Mouse (Mus musculus) kidney, embryonic 16.5 days (tissue): ENCODE results near the gene Ubxn2a. TPM values are rescaled to one million over a fixed set of nuclear protein-coding genes. Genes with fewer than 3 reads are reported as not detected.

Experiments
- ATAC-seq: fragments of 200-750 bp; cut with Nextera tagmentation; 2 replicates; pipeline ENCODE4 v1.8.0; 2017; ENCODE audit warnings: moderate TSS enrichment; ENCODE audit not compliant: low FRiP score, low TSS enrichment
- H3K27ac ChIP-seq: fragments of 300-500 bp; sonication (generic); 2 replicates; pipeline ENCODE4 v1.5.1; 2014; ENCODE audit warnings: low read length
- H3K27me3 ChIP-seq: fragments of 300-500 bp; sonication (generic); 2 replicates; pipeline ENCODE4 v1.6.1; 2014; ENCODE audit warnings: low read length, control low read depth, mixed read lengths; ENCODE audit not compliant: insufficient read depth
- H3K36me3 ChIP-seq: fragments of 300-500 bp; sonication (generic); 2 replicates; pipeline ENCODE4 v1.6.1; 2014; ENCODE audit warnings: low read length, control low read depth, mixed read lengths; ENCODE audit not compliant: insufficient read depth
- H3K4me1 ChIP-seq: fragments of 300-500 bp; sonication (generic); 2 replicates; pipeline ENCODE4 v1.6.1; 2014; ENCODE audit warnings: low read length, control low read depth, mixed read lengths; ENCODE audit not compliant: insufficient read depth
- H3K4me2 ChIP-seq: fragments of 300-500 bp; sonication (generic); replicated peaks from 2 replicates; pipeline ENCODE4 v1.6.1; 2014; ENCODE audit warnings: low read depth, low read length
- H3K4me3 ChIP-seq: fragments of 300-500 bp; sonication (generic); 2 replicates; pipeline ENCODE4 v1.5.1; 2014; ENCODE audit warnings: mild to moderate bottlenecking, low read length
- H3K9ac ChIP-seq: fragments of 300-500 bp; sonication (generic); replicated peaks from 2 replicates; pipeline ENCODE4 v1.6.1; 2014; ENCODE audit warnings: low read length
- H3K9me3 ChIP-seq: fragments of 300-500 bp; sonication (generic); 2 replicates; pipeline ENCODE4 v1.6.1; 2016; ENCODE audit warnings: low read length, control low read depth
- WGBS: fragments of 180-500 bp; shearing (Covaris S2); extraction: QIAGEN DNeasy Blood & Tissue Kit; methylation state at CpG from one replicate; pipeline ENCODE4 v1.1.7; 2014; 5-methylcytosine and 5-hydroxymethylcytosine counted together
- polyA plus RNA-seq: library from polyadenylated mRNA; unstranded; fragments of >200 nt; fragmentation: Nextera tagmentation; extraction: Ambion mirVana; gene quantifications from 2 replicates; pipeline ENCODE4 v1.2.1, GENCODE M21; 2015

Ubxn2a gene
- polyA plus RNA-seq, 1 experiment from 2014 or later: 26.3 TPM

DNA sequence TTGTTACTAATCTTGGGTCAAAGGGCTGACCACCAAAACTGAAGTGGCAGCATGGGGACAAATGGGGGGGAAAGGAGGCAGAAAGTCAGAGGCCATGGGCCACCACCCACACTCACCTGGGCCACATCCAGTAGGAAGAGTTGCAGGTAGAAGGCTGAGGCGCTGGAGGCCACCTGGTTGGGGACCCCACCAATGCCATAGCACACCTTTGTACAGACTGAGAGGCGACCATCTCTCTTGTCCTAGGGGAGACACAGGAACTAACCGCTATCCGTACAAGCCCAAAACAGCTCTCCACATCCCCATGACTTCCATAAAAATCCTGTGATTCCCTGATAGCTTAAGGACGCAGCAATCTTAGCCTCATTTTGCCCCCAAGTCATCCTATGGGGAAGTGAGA, 36.2 kb downstream of the Ubxn2a start:
- Histone ChIP-seq H3K4me1 (peaks cover 5% of the 10 kb centered on the region; the same call in 1 of the 2 replicates), H3K4me3 (no peak overlapping the region), H3K9me3 (no peaks in the 10 kb centered on the region), H3K4me2 (no peak overlapping the region), H3K36me3 (no peaks in the 10 kb centered on the region), H3K27me3 (peaks cover 10% of the 10 kb centered on the region; the same call in 1 of the 2 replicates), H3K27ac (no peak overlapping the region), H3K9ac (no peak overlapping the region)
- WGBS: 88% methylated on average over 5 of the region's 5 CpGs
- no peak for ATAC-seq

DNA sequence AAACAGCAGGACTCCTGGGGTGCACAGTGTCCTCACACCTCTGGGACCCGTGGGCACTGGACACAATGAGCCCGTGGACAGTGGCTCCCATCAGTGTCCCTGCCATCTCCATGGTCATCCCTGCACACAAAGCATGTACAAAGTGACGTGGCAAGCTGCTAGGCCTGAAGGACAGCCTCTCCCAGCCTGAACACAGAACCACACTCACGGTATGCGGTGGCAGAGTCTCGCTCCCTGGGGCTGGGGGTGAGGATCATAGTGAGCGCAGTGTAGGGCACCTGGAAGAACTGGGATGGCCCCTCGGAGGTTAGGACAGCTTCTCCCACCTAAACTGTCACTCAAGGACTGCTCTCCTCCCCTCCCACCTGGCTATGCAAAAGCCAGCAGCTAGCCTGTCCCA, 38.6 kb downstream of the Ubxn2a start:
- WGBS: 82% methylated on average over 8 of the region's 8 CpGs

DNA sequence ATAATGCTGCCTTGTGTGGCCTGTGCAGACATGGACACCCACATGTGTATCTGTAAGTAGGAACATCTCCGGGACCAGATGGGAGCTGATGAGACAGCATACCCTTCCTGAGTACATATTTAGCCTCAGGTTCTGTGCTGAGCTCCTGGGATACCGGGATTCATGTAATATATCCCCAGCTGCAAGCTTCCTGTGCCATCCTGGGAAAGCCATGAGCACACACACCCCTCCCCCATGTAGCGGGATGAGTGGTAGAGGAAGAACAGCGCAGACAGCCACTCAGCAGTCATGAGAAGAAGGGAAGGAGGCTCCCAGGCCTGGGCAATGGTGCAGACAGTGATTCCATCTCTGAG, 43.2 kb downstream of the Ubxn2a start:
- 71% methylated on average over 4 of the region's 4 CpGs for WGBS
- H3K9me3 ChIP-seq: 0 out of 2 replicates have a peak, but pooled peaks cover 3% of the 10 kb centered on the region
- H3K27ac ChIP-seq: 0 out of 2 replicates have a peak overlapping the region, but pooled peaks have one; percentile 39
- no peak for ATAC-seq
- no peak overlapping the region for H3K4me2 ChIP-seq
- H3K4me3 ChIP-seq: no peak overlapping the region
- no peaks in the 10 kb centered on the region for H3K36me3 ChIP-seq
- 0 out of 2 replicates have a peak overlapping the region, but pooled peaks have one; percentile 23 for H3K9ac ChIP-seq
- H3K4me1 ChIP-seq: peaks cover 15% of the 10 kb centered on the region
- H3K27me3 ChIP-seq: no peaks in the 10 kb centered on the region

More for the DNA sequence above, 38.6 kb downstream of the Ubxn2a start:
- H3K9me3 ChIP-seq: no peaks in the 10 kb centered on the region
- H3K27ac ChIP-seq: no peak overlapping the region
- no peak for ATAC-seq
- H3K9ac ChIP-seq: no peak overlapping the region
- H3K27me3 ChIP-seq: peaks cover 10% of the 10 kb centered on the region; the same call in 1 of the 2 replicates
- H3K4me1 ChIP-seq: peaks cover 11% of the 10 kb centered on the region
- H3K36me3 ChIP-seq: no peaks in the 10 kb centered on the region
- H3K4me2 ChIP-seq: no peak overlapping the region
- no peak overlapping the region for H3K4me3 ChIP-seq

DNA sequence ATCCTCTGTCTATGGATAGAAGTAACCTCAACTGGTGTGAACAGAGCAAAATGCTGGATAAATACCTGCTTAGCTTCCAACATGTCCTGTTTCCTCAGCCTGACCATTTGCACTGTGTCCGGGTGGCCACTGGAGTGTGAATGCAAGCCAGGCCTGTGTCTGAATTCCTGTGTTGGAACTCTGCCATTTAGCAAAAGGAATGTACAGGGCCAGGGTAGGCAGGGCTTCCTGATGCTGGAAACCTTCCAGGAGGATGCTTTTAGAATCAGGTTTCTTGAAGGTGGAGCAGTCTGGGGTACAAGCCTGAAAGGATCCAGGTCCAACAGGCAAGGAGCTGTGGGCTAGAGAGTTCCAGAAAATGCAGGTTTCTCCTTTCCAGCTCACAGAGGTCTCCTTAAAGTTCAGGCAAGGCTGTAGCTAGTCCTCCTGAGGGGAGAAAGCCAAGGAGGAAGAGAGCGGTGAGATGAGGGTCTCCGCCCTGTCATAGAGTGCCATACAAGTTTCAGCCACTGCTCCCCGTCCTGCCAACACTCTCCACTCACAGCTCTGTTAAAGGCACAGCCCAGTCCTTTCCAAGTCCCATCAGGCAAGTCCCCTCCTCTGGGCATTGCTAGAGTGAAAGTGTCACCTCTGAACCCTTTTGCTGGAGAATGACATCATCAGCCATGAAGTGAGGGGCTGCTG, 43.7 kb downstream of the Ubxn2a start:
- Histone ChIP-seq H3K4me3 (no peak overlapping the region), H3K4me2 (no peak overlapping the region), H3K36me3 (no peaks in the 10 kb centered on the region), H3K27me3 (no peaks in the 10 kb centered on the region), H3K9ac (0 out of 2 replicates have a peak overlapping the region, but pooled peaks have one; percentile 23), H3K4me1 (peaks cover 15% of the 10 kb centered on the region), H3K9me3 (0 out of 2 replicates have a peak, but pooled peaks cover 3% of the 10 kb centered on the region), H3K27ac (0 out of 2 replicates have a peak overlapping the region, but pooled peaks have one; percentile 39)
- ATAC-seq: peak; percentile 89
- WGBS: 47% methylated on average over 4 of the region's 4 CpGs

DNA sequence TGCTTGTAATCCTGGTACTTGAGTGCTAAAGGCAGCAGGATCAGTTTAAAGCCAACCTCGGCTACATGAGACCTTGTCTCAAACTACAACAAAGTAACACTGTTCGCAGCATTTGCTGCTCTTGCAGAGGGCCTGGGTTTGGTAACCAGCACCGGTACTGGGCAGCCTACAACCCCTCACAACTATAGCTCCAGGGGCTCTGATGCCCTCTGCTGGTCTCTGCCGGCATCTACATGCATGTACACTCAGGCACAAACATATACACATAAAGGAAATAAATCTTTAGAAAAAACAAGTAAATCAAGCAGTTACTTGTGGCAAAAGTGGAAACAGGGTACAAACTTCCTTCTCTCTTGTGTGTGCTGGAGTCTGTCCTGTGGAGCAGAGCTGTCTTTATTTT, 44.8 kb downstream of the Ubxn2a start:
- Histone ChIP-seq H3K36me3 (0 out of 2 replicates have a peak, but pooled peaks cover 4% of the 10 kb centered on the region), H3K4me2 (no peak overlapping the region), H3K27ac (no peak overlapping the region), H3K4me1 (peaks cover 15% of the 10 kb centered on the region), H3K9ac (no peak overlapping the region), H3K27me3 (no peaks in the 10 kb centered on the region), H3K4me3 (no peak overlapping the region), H3K9me3 (0 out of 2 replicates have a peak, but pooled peaks cover 3% of the 10 kb centered on the region)
- ATAC-seq: no peak
- 89% methylated on average over 4 of the region's 4 CpGs for WGBS

- Histone ChIP-seq H3K4me2 (no peak overlapping the region), H3K9me3 (0 out of 2 replicates have a peak, but pooled peaks cover 3% of the 10 kb centered on the region), H3K9ac (no peak overlapping the region), H3K4me3 (no peak overlapping the region), H3K27me3 (no peaks in the 10 kb centered on the region), H3K27ac (no peak overlapping the region), H3K36me3 (peaks cover 12% of the 10 kb centered on the region), H3K4me1 (peaks cover 12% of the 10 kb centered on the region)
- 45% methylated on average over 11 of the region's 11 CpGs for WGBS
- no peak for ATAC-seq
These were observed 48.1 kb downstream of the Ubxn2a start for GRCm38 (mm10) chr12:4859241-4859914.

GRCm38 (mm10) chr12:4856834-4857233, 50.7 kb downstream of the Ubxn2a start:
- ATAC-seq: no peak
- H3K27ac ChIP-seq: no peak overlapping the region
- H3K9ac ChIP-seq: no peak overlapping the region
- no peaks in the 10 kb centered on the region for H3K27me3 ChIP-seq
- H3K36me3 ChIP-seq: peaks cover 18% of the 10 kb centered on the region
- H3K4me2 ChIP-seq: no peak overlapping the region
- WGBS: 91% methylated on average over 2 of the region's 2 CpGs
- no peaks in the 10 kb centered on the region for H3K4me1 ChIP-seq
- H3K9me3 ChIP-seq: no peaks in the 10 kb centered on the region
- H3K4me3 ChIP-seq: no peak overlapping the region

DNA sequence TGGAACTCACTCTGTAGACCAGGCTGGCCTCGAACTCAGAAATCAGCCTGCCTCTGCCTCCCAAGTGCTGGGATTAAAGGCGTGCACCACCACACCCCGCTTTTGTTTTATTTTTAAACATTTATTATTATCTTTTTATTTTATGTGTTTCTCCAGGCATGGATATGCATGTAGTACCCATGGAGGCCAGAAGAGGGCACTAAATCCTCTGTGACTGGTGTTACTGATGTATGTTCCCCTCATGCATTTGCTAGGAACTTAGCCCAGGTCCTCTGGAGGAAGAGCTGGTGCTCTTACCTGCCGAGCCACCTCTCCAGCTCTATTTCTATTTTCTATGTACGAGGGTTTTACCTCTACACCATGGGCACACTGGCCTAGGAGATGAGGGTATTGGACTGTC, 51.3 kb downstream of the Ubxn2a start:
- WGBS: over 99% methylated on average over 5 of the region's 5 CpGs
- Histone ChIP-seq H3K9ac (no peak overlapping the region), H3K27me3 (no peaks in the 10 kb centered on the region), H3K27ac (no peak overlapping the region), H3K4me2 (no peak overlapping the region), H3K4me1 (no peaks in the 10 kb centered on the region), H3K9me3 (no peaks in the 10 kb centered on the region), H3K4me3 (no peak overlapping the region), H3K36me3 (peaks cover 18% of the 10 kb centered on the region)
- no peak for ATAC-seq

DNA sequence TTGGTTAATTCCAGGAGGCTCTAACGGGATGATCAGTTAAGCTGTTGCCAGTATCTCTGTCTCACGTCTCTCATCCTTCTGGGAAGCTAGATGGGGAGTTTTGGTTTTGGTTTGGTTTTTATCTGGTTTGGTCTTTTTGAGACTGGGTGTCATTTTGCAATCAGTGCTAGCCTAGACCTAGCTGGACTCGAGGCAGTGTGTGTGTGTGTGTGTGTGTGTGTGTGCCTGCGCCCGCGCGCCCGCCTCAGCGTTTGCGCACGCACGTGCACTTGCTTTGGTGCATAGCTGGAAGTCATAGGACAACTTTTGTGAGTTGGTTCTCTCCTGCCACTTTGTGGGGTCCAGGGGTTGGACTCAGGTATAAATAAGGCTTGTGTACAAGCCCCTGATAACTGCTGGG, 63.8 kb downstream of the Ubxn2a start:
- Histone ChIP-seq H3K4me1 (peaks cover 19% of the 10 kb centered on the region), H3K9me3 (no peaks in the 10 kb centered on the region), H3K9ac (peak overlapping the region; percentile 73), H3K27me3 (no peaks in the 10 kb centered on the region), H3K4me2 (peak overlapping the region; percentile 71), H3K4me3 (peak overlapping the region; percentile 75), H3K36me3 (no peaks in the 10 kb centered on the region), H3K27ac (0 out of 2 replicates have a peak overlapping the region, but pooled peaks have one; percentile 64)
- 0% methylated on average over 12 of the region's 12 CpGs for WGBS
- ATAC-seq: peak; percentile 53; the same call in 1 of the 2 replicates
